Mouse (Mus musculus) urinary bladder, postnatal 25 days (tissue): ENCODE results near the gene Hist1h1t.
"Not testable (repeated sequence)": the region's sequence is repeated elsewhere in the genome, so short reads cannot be mapped to it uniquely, and the experiment has no call there.

Experiments used
- DNase-seq: peaks from one replicate; pipeline ENCODE4 v3.0.0; 2022; ENCODE audit warnings: low spot score

The Hist1h1t gene

DNA sequence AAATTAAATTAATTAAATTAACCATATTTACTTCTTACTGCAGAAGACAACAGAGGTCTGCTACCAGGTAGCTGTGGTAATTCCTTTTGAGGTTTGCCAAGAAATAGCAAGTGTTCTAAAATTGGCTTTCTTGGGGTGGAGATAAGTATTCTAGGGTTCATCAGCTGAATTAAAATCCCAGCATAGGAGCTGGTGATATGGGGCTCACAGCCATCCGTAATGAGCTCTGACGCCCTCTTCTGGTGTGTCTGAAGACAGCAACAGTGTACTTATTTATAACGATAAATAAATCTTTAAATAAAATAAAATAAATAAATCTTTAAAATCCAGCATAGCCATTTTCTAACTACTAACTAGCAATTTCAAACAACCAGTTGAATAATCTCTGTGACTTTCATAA, 4.2 kb downstream of the Hist1h1t start:
- no peak for DNase-seq

DNA sequence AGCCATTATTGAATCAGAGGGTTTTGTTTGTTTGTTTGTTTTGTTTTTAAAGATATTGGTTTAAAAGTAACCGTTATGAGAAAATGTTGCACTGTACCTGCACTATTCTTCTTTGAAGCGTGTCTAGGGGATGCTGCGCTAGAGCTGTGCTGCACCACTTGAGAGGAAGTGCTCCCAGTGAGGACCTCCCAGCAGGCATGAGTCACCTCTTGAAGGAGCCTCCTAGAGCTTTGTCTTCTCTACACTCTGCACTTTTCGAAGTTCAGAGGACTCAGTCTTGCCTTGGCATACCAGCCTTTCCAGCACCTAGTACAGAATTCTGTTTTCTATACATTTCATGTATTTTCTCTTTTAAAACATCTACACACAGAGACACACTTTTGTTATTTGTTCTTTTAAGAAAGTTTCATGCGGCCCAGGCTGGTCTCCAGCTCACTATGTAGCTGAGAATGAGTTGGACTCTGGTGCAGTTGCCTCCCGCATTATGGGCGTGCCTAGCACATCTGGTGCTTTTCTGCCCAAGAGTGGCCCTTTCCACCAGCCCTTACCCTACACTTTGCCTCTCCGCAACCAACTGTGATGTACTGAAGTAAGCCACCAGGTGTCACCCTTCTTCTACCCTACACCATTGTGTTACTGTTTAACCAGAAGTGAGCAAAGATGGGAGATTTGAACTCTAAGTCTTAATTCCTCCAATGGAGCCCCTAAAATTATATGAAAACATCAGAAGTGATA, 5.3 kb downstream of the Hist1h1t start:
- peak; percentile 41 for DNase-seq

DNA sequence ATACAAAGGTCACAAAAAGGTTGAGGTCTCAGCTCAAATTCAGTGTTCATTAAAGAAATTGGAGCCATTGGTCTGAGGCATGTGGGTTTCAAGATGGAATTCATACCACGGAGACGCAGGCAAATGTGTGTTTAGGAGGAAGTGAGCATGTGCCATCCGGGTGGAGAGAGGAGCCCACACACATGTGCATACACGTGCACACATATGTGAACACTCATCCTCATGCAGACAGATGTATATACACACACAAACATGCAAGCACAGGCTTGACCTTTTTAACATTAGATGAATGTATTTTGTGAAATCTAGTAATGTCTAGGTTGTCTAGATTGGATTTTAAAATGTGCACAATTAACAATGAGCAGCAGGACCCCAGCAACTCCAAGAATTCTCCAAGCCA, 6.6 kb downstream of the Hist1h1t start:
- no peak for DNase-seq

DNA sequence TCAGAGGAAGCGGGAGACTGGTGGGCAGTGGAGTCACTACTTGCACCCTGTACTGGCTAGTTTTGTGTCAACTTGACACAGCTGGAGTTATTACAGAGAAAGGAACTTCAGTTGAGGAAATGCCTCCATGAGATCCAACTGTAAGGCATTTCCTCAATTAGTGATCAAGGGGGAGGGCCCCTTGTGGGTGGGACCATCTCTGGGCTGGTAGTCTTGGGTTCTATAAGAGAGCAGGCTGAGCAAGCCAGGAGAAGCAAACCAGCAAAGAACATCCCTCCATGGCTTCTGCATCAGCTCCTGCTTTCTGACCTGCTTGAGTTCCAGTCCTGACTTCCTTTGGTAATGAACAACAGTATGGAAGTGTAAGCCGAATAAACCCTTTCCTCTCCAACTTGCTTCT, 7.2 kb downstream of the Hist1h1t start:
- not testable (repeated sequence) for DNase-seq

DNA sequence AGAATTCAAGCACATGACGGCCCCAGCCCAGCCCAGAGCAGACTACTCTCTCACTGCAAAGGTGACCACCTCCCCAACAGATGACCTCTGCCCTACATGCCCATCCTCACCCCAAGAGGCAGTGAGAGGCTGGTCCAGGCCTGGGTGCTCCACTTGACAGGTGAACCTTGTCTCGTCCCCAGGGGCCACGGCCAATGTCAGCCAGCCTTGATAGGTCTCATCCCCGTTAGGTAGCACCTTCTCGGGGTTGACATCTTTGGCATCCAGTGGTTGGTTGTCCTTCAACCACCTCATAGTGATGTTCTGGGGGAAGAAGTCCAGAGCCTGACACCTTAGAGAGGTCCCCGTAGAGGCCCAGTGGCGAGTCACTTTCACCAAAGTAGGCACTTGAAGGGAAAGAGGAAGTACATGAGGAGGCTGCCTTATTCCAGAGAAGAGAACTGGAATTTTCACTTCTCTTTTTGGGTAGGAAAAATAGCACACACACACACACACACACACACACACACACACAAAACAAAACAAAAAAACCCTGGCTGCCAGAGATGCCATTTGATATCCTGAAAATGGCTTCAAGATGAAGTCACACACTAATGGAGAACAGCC, 10.2 kb downstream of the Hist1h1t start:
- no peak for DNase-seq

DNA sequence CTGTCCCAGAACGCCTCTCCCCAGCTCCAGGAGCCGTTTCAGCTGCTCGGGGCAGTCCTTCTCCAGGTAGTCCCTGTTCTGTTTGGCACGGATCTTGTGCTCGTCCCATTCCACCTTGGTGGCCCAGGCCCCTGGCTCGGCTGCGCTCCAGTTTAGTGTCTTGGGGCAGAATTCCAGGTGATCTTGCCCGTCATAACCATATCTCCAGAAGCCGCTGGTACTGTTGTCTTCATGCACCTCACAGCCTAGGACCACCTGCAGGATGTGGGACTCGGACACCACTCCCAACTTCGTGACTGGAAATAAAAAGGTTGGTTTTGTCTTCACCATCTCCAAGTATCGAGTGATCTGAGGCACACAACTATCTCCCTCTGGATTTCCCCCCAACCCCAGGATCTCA, 11.2 kb downstream of the Hist1h1t start:
- DNase-seq = no peak

DNA sequence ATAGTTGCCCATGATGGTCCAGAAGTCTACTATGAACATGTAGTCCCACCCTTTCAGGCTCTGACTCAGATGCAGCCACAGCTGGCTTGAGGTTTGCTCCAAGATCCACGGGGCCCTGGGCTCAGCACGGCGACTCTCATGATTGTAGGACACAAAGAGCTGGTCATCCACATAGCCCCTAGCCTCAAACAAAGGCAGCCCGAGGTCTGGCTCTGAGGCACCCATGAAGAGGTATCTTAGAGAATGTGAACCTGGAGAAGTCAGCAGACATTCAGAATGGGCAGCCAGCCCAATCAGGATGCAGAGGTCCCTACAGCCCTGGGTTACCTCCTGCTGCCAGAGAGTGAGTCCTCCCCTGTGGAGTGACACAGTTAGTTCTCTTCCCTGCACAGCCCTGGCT, 12.4 kb downstream of the Hist1h1t start:
- no peak for DNase-seq

DNA sequence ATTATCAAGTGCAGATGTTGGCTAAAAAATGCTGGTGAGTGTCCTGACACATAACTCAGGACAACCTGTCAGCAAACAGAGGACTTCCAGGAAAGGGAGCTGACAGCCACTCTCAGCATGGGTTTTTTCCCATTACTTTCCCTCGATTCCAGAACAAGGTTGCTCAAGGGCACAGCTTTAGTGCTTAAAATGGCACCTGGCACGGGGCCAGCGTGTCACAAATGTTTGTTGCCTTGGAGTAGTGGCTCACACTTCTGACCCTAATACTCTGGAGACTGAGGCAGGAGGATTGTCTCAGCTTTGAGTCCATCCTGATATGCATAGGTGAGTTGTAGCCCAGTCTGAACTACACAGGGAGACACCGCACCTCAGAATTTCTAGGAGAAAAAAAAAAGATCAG, 13.0 kb downstream of the Hist1h1t start:
- DNase-seq = no peak

DNA sequence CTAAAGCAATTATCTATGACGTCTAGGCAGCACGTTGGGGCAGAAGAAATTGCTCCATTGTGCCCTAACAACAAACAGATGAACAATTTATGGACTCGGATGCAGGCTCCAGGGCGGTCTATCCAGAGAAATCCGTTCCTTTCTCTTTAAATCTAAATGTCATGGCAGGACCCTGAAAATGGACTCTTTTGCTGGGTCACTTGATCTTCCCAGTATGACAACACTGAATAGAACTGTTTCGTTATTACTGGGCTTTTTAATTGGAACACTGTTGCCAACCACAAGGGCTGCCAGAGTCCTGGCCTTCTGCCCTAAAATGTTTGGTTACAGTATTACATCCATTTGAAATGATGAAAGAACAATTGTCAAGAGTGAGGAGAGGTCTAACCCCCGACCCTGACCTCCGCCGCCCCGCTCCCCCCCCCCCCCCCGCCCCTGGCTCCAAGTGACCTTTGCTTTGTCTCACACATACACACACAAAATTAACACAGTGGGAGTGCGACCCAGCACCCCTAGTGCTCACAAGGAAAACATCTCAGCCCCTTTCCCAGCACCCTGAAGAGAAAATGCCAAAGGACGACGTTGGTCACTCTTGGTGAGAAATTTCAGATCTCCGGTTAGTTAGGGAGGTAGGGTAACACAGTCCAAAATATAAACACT, 14.2 kb downstream of the Hist1h1t start:
- no peak for DNase-seq

DNA sequence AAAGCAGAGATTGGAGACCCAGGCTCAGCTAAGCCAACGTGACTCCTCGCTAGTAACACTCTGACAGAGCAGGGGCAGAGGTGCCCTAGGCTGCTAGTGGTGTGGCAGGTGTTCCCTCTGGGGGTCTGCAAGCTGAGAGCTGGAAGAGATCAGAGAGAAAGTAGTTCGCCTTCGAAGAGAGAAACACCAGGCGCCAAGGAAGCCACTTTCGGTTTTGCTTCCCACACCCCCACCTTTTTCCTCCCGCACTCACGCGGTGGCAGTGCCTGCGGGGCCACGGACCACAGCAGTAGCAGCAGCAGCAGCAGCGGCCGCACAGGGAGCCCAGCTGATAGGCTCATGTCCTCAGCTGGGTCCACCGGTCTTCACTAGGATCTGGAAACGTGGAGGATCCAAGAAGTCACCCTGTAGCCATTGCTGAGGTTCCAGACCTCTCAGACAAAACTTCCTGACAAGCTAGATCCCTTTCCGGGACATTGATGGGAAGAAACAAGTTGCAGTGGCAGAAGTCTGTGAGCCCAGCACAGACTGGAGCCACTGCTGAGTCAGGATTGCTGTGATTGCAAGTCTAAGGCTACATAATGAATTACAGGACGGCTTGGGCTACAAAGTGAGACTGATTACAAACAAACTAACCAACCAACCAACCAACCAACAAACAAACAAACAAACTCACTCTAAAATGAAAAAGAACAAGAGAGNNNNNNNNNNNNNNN, 14.9 kb downstream of the Hist1h1t start, which contains the start of gene Hfe:
Gene Hfe (minus strand): TSS at position 481 of the 716 bp plus-strand sequence.
- peak; percentile 21 for DNase-seq

DNA sequence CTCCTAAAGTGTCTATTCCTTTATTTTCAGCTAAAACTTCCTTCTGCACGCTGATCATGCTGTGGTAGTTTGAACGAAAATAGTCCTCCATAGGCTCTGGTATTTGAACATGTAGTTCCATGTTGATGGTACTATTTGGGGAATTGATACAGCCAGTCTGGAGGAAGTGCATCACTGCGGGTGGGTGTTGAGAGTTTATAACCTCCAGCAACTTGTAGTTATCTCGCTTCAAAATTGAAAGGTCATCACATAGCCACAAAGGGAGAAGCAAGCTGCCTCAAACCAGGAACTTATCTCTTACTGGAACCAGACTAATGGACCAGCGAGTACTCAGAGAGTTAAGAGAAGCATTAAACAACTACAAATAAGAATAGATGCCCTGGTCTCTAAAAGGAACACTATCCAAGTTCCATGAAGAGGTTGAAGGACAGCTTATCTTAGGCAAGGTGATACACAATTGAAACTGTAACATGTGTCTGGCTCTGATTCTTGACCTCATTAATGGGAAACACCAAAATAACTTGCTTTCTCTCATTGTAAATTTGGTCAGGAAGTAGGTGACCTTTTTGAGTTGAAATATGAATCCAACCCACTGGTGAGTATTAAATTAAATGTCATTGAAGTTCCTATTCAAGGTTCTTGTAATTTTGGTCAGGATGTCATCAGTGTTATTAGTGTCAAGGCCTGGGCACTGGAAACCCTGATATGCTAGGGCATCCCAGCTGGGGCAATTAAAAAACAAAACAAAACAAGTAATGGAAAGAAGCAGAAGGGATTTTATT, 20.8 kb downstream of the Hist1h1t start:
- no peak for DNase-seq

DNA sequence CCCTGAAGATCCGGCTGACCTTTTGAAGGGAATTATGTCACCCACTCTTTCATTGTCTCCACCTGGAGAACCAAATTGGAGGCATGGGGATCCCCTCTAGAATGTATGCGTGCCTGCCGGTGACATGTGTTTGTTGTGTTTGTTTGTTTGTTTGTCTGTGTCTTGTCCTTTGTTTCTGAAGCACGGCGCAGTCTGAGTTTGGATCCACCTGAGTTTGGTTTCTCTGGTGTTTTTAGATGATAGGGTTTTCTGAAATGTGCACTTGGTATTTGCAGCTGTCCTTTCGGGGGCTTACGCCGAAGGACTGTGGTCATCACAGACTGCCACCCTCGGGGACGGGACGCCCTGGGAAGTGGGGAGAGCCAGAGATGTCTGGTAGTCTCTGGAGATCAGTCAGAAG, 21.6 kb downstream of the Hist1h1t start:
- no peak for DNase-seq

DNA sequence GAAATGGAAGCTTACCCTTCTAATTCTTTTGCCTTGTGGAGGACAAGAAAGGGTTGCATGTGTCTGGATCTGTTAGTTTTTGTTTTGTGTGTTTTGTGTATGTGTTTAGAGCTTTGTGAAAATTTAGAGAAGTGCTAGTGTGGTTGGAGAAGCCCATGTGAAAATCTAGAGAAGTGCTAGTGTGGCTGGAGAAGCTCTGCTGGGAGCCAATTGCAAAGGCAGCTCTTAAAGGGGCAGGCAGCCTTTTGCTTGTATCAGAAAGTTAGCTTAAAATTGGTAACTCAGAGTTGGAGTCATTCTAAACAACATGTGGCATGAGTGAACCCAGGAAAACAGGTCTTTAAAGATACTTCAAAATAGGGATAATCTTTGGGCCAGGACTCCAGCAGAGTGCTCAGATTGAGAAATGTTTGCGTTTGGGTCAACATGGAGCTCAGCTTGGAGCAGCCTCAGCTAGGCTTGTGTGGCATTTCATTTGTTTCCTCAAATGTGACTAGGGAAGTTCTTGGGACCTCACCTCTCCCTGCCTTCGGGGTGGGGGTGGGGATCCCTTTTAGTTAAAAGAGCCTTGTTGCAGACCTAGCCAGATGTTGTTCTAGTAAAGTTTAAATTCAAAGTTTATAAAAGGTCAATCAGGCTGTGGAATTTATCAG, 22.1 kb downstream of the Hist1h1t start:
- not testable (repeated sequence) for DNase-seq

DNA sequence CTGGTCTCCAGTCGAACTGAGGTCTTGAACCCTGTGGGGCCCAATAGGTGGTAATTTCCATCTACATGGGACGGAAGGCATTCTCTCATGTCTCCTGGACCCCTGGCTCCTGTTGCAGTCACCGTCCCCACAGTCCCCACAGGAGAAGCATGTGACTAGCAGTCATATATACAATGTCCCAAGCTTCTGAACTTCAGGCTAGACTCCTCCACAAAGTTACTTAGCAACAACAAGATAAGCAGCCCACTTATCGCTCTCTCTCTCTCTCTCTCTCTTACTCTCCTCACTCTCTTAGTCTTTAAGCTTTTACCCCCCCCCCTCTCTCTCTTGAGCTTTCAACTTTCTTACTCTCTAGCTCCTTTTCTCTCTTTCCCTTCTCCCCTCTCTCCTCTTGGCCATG, 28.6 kb downstream of the Hist1h1t start:
- DNase-seq = no peak

DNA sequence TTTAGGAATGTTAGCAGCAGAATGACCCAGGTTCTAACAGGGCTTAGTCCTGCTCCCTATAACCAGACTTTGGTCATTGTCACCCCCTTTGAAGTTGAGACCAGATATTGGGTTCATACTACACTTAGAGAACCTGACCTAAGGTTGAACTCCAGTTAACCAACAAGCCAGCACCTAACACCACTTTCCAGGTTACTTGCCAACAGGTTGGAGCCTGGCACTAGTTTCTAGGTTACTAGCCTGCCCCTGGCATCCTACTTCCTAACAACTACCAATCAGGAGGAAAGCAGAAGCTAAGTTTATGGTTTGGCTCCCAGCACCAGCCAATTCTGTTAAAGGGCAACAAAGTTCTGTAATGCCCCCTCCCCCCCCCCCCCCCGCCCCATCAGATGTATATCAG, 29.6 kb downstream of the Hist1h1t start:
- DNase-seq = no peak

DNA sequence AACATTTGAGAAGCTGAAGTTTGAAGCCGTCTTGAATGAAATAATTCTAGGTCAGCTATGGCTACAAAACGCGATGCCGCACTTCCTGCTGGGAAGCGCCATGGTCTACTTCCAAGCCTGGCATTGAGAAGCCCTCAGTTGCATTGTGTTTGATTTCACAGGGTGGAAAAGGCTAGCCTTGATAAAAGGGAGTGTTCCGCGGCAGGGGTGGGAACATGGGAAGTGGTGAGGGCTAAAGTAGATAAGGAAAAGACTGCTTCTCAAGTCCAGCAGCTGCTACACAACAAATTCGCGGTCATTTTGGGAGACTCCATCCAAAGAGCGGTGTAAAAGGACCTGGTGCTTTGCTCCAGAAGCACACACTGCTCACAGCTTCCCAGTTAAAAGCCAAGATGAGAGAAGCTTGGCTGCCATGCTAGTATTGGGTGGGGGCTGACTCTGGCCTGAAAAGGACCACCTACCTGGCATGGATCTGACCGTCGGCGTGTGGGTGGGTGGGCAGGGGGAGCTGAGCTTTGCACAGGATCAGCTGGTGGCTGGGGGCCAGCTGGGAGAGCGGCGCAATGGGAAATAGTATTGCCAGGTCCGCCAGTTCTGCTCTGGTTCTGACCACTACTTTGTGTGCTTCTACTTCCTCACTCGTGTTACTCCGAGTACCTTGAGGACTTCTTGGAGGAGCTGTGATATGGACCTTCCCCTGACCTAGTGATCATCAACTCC, 33.0 kb downstream of the Hist1h1t start:
- no peak for DNase-seq

DNA sequence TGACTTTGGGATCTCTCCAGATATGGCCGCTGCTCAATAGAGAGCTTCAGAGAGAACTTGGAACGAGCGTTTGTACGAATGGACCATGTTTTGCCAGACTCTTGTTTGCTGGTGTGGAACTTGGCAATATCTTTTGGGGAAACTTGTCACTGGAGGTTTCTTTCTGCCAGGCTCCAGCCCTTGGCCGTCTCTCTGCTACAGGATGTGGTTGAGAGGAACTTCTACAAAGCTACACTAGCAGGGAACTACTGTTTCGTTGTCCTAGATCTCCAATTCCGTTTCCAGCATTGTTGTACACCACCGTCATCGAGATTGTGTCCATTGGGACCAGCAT, 33.5 kb downstream of the Hist1h1t start:
- no peak for DNase-seq

DNA sequence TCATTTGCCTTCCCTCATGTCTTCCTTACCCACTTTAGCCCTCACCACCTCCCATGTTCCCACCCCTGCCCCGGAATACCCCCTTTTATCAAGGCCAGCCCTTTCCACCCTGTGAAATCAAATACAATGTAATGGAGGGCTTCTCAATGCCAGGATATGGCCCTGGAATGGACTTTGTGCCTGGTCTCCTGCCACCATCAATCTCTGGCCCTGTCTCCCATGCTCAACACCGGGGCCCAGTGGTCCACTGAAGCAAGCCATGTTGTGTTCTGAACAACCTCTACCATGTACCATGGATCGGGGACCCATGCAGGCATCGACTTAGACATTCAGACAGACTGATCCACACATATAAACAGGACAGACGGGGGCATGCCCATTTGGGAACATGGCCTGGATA, 34.1 kb downstream of the Hist1h1t start:
- no peak for DNase-seq

DNA sequence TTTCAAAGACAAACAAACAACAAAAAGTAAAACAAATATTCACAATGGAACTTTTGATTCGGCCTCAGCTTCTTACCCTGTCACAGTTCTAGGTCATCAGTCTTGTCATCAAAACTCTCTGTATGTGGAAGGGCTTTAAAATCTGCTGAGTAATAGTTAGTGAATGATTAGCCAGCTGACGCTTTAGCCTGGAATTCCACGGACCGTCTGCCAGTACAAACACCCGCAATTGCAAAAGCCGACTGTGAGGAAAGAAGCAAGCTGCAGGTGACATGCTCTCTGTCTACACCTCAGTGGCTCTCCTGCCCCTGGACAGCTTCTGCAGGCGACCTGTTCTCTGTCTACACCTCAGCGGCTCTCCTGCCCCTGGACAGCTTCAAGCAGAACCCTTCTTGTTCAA, 34.9 kb downstream of the Hist1h1t start:
- DNase-seq = no peak

DNA sequence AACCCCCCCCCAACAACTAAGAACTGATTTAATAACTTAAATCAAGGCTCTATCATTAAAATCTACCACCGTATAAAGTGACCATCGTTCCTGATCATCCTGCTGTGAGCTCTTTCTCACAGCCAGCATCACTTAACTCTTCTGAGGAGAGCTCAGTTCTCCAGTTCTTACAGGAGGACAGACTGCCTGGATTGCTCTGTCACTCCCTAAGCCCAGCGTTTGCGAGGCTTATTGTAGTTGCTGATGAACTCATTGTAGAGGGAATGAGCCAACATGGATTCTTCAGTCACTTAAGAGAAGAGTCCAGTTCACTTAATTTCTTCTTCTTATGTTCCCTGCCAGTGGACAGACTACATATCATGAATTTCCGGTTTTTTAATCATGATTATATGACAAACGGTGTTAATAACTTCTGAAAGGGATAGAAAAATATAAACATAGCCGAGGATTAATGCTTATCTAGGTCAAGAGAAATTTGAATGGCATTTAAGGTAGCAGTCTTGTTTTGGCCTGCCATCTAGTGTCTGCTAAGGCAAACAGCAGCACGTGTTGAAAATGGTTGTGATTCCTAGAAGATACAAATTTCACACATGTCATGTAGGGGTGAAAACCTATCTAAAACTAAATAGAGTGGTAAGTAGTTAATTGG, 36.7 kb downstream of the Hist1h1t start:
- DNase-seq = no peak
